Mouse (Mus musculus) bone marrow, adult 2 months (tissue): Measurements from ENCODE around the gene Antxr1.

Experiments used
- CTCF ChIP-seq: fragments of 200-500 bp; IDR thresholded peaks from 2 replicates; pipeline ENCODE4 v1.5.1; 2011; ENCODE audit warnings: low read length, control low read depth; ENCODE audit not compliant: control insufficient read depth, insufficient read depth
- POLR2A ChIP-seq: fragments of 200-500 bp; IDR thresholded peaks from 2 replicates; pipeline ENCODE4 v1.6.1; 2011; ENCODE audit warnings: low read depth, mild to moderate bottlenecking, control low read depth, low read length, borderline replicate concordance; ENCODE audit not compliant: control insufficient read depth

DNA sequence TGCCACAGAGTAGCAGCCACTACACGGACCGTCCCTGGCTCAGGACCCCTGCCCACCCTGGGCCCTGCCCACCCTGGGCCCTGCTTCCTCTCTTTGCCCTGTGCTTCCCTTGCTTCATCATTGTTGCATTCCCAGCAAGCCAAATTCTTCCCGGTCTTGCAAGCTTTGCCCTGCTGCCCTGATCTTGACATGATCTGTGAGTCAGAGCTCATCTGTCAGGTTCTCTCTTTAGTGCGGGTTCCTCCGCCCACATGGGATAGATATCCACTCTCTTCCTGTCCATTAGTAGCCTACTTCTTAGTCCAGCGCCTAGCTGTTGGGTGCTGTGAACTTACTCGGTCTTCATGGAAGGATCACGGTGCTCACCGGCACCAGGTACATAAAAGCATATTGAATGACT is 167.6 kb downstream of the Antxr1 start:
- no peak for TF ChIP-seq CTCF
- no peak for TF ChIP-seq POLR2A
